Mouse (Mus musculus) thymus, adult 2 months (tissue): ENCODE results near the gene Trpd52l3.

Experiments used
- CTCF ChIP-seq: fragments of 200-500 bp; IDR thresholded peaks from 2 replicates; pipeline ENCODE4 v1.5.1; 2012; ENCODE audit warnings: mild to moderate bottlenecking, control low read depth, low read length, moderate library complexity, borderline replicate concordance; ENCODE audit not compliant: control insufficient read depth, poor library complexity, insufficient read depth; ENCODE audit errors: extremely low read depth
- POLR2A ChIP-seq: fragments of 200-500 bp; IDR thresholded peaks from 2 replicates; pipeline ENCODE4 v1.6.1; 2012; ENCODE audit warnings: mild to moderate bottlenecking, low read length, control low read depth, moderate library complexity; ENCODE audit not compliant: control insufficient read depth, poor library complexity, insufficient read depth; ENCODE audit errors: extremely low read depth

- TF ChIP-seq POLR2A (no peak), CTCF (no peak)
Measured at GRCm38 (mm10) chr19:29978847-29979246, 24.7 kb upstream of the Trpd52l3 start.
